In the genomic region with DNA sequence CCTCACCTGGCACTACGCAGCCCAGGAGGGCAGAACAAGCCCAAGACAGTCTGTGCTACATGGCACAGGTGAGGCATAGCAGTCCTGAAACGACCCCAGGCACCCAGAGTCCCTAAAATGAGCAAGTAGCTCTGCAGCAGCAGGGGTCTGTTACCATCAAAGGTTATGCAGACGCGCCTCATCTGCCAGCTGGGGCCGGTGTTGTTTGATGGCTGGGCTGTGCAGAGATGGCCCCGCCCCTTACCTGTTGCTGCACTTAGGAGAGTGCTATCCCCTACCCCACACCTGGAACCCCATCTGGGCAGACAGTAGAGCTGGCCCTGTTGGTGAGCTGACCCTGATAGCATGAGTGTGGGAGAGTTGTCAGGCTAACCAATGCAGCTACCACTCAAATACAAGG, we compare ENCODE assay signal across 13 mouse cellular contexts. TPM values are rescaled to one million over a fixed set of nuclear protein-coding genes. Genes with fewer than 3 reads are reported as not detected.
"Had no signal": no experiment of that assay in that cellular context is flagged by ENCODE, and none has a peak within 500 bp of the region (broad histone marks: within the 10 kb centered on the region; RNA-seq: fewer than 3 reads in every experiment).

No protein-coding gene starts in this region.

- ATAC-seq: hindbrain, postnatal 0 days had no signal

- H3K36me3 ChIP-seq: limb, embryonic 13.5 days; neural tube, embryonic 12.5 days had no signal

- H3K27ac ChIP-seq: hindbrain, postnatal 0 days; limb, embryonic 13.5 days; liver, embryonic 14.5 days; neural tube, embryonic 12.5 days had no signal

- H3K9me3 ChIP-seq: limb, embryonic 13.5 days; neural tube, embryonic 12.5 days had no signal

- H3K4me2 ChIP-seq: limb, embryonic 13.5 days; neural tube, embryonic 12.5 days had no signal

- H3K9ac ChIP-seq: limb, embryonic 13.5 days; liver, embryonic 14.5 days; neural tube, embryonic 12.5 days had no signal

- DNase-seq: kidney, adult 18-20 months; kidney, postnatal 10 days; kidney, postnatal 4 days; left cerebral cortex, postnatal 4 days; lung, adult 18-20 months; midbrain, embryonic 14.5 days; right cerebral cortex, adult 18-20 months; right cerebral cortex, postnatal 25 days had no signal

- H3K4me3 ChIP-seq: limb, embryonic 13.5 days; neural tube, embryonic 12.5 days had no signal

RNA-seq across cellular contexts. Expression of gene Crb2, which starts 15.4 kb away (rescaled TPM):
- total RNA-seq: liver, adult 2 months had no signal
